Mouse (Mus musculus): ENCODE results near the gene Aldh18a1. TPM values are rescaled to one million over a fixed set of nuclear protein-coding genes. Genes with fewer than 3 reads are reported as not detected.

The Aldh18a1 gene
- total and polyA plus RNA-seq, 3 experiments: 35.3 to 214 (median 89.7) TPM

DNA sequence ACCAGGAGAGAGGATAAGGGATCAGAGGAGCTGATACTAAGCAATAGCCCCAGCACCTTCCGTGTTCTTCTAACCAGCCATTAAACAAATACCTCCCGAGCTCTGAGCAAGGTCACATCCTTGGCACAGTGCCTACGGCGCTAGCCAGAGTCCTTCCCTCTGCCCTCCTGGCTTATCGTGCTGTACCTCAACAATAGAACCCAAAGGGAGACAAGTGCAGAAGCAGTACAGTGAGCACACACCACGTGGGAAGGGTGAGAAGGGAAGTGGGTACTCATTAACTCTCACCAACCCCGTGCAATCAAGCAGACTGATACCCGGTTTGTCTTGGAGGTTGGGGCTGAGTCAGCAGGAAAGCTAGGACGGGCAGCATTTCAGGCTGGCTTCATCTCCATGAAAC is 17.5 kb downstream of the Aldh18a1 start:
- no peaks in the 10 kb centered on the region for H3K27me3 ChIP-seq (ENCODE audit: control insufficient read depth in 1 of 2, insufficient read depth in 2 of 2, low read length in 2 of 2)
- H3K27ac ChIP-seq (ENCODE audit: control insufficient read depth, low read depth, low read length): no peak overlapping the region
- H3K79me2 ChIP-seq (ENCODE audit: control insufficient read depth, insufficient read depth, low read length, poor library complexity): no peaks in the 10 kb centered on the region; the same call in 1 of the 2 replicates
- H3K4me1 ChIP-seq (ENCODE audit: control insufficient read depth in 1 of 2, insufficient read depth in 2 of 2, low read length in 2 of 2): no peaks in the 10 kb centered on the region
- TF ChIP-seq NRF1 (IDR thresholded peaks at IDR 0.05; ENCODE audit: insufficient read depth, low read depth, low read length, poor library complexity, severe bottlenecking) (no peak), UBTF (IDR thresholded peaks at IDR 0.05; ENCODE audit: borderline replicate concordance, insufficient read depth, low read depth, low read length) (no peak), ZKSCAN1 (IDR thresholded peaks at IDR 0.05; ENCODE audit: low read depth, low read length) (no peak), POLR2AphosphoS5 (IDR thresholded peaks at IDR 0.05; ENCODE audit: borderline replicate concordance, low read depth, low read length) (no peak), MYC (IDR thresholded peaks at IDR 0.05; ENCODE audit: low read depth, low read length) (no peak), JUND (IDR thresholded peaks at IDR 0.05; ENCODE audit: low read depth, low read length) (no peak), GATA1 (IDR thresholded peaks at IDR 0.05; ENCODE audit: low read depth, low read length) (no peak), TBP (IDR thresholded peaks at IDR 0.05; ENCODE audit: low read depth, low read length) (no peak), MEF2A (IDR thresholded peaks at IDR 0.05; ENCODE audit: extremely low read depth, insufficient replicate concordance, low read depth, low read length, poor library complexity, severe bottlenecking) (no peak), MAZ (IDR thresholded peaks at IDR 0.05; ENCODE audit: low read depth, low read length) (no peak), HCFC1 (IDR thresholded peaks at IDR 0.05; ENCODE audit: low read depth, low read length) (no peak), TAL1 (IDR thresholded peaks at IDR 0.05; ENCODE audit: low read length) (no peak), BHLHE40 (IDR thresholded peaks at IDR 0.05; ENCODE audit: borderline replicate concordance, low read depth, low read length) (no peak), TCF12 (IDR thresholded peaks at IDR 0.05; ENCODE audit: low read depth, low read length) (no peak), SMC3 (IDR thresholded peaks at IDR 0.05; ENCODE audit: low read depth, low read length) (no peak), USF1 (IDR thresholded peaks at IDR 0.05; ENCODE audit: low read depth, low read length) (no peak), CTCF (IDR thresholded peaks at IDR 0.05 in 2 of 3, conservative IDR thresholded peaks at IDR 0.05 in 1 of 3; ENCODE audit: control insufficient read depth in 1 of 3, insufficient read depth in 1 of 3, low read depth in 2 of 3, low read length in 3 of 3, poor library complexity in 1 of 3, severe bottlenecking in 1 of 3) (no peak), EP300 (IDR thresholded peaks at IDR 0.05; ENCODE audit: low read depth in 1 of 2, low read length in 2 of 2) (no peak), ETS1 (IDR thresholded peaks at IDR 0.05; ENCODE audit: low read depth, low read length) (no peak)
- H3K9me3 ChIP-seq (replicated peaks; ENCODE audit: insufficient read depth, low read length): no peaks in the 10 kb centered on the region
- H3K36me3 ChIP-seq (ENCODE audit: control insufficient read depth in 1 of 2, insufficient read depth in 2 of 2, low read length in 2 of 2): peaks cover under 1 to 43% of the 10 kb centered on the region in 2 experiments
- DNase-seq (ENCODE audit: low read depth, low spot score): no peak
- no peak overlapping the region for H3K9ac ChIP-seq (ENCODE audit: control insufficient read depth, low read depth, low read length, poor library complexity, severe bottlenecking)
- H3K4me3 ChIP-seq (ENCODE audit: control insufficient read depth in 1 of 2, insufficient read depth in 1 of 2, low read depth in 2 of 2, low read length in 2 of 2): no peak overlapping the region

DNA sequence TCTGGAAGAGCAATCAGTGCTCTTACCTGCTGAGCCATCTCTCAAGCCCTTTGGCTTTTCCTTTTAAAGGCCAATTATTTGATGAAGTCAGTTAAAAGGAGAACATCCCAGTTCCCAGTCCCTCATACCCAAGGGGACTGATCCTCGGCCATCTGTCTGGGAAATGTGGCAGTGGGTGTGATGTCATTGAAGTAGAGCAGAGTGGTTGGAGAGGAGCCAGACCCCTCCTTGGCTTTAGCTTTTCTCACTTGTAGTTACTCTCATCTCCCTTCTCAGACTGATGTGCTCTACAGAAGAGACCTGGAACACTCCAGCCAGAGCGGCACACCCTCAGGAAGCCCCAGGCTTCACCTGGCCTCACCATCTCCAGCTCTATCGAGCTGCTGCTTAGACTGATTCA is 20.6 kb downstream of the Aldh18a1 start:
- Histone ChIP-seq H3K9me3 (replicated peaks; ENCODE audit: insufficient read depth, low read length) (no peaks in the 10 kb centered on the region), H3K79me2 (ENCODE audit: control insufficient read depth, insufficient read depth, low read length, poor library complexity) (no peaks in the 10 kb centered on the region; the same call in 1 of the 2 replicates), H3K27me3 (ENCODE audit: control insufficient read depth in 1 of 2, insufficient read depth in 2 of 2, low read length in 2 of 2) (no peaks in the 10 kb centered on the region), H3K4me3 (ENCODE audit: control insufficient read depth in 1 of 2, insufficient read depth in 1 of 2, low read depth in 2 of 2, low read length in 2 of 2) (no peak overlapping the region), H3K36me3 (ENCODE audit: control insufficient read depth in 1 of 2, insufficient read depth in 2 of 2, low read length in 2 of 2) (peaks cover 0 to 29% of the 10 kb centered on the region in 2 experiments; a peak in 2 of 4 replicates), H3K9ac (ENCODE audit: control insufficient read depth, low read depth, low read length, poor library complexity, severe bottlenecking) (no peak overlapping the region), H3K4me1 (ENCODE audit: control insufficient read depth in 1 of 2, insufficient read depth in 2 of 2, low read length in 2 of 2) (no peaks in the 10 kb centered on the region), H3K27ac (ENCODE audit: control insufficient read depth, low read depth, low read length) (no peak overlapping the region)
- no peak for DNase-seq (ENCODE audit: low read depth, low spot score)
- TF ChIP-seq JUND (IDR thresholded peaks at IDR 0.05; ENCODE audit: low read depth, low read length): no peak

Data from MEL (cell line).